24 mouse cellular contexts compared by ENCODE assay signal in genomic region chr9:51978545-51979259, GRCm38 (mm10). TPM values are rescaled to one million over a fixed set of nuclear protein-coding genes. Genes with fewer than 3 reads are reported as not detected.
A peak's percentile ranks its signal among the peaks of the same experiment; 100 is the strongest.
DNase-seq lines count a peak whose midpoint lies in the region; ATAC-seq and TF ChIP-seq lines count a peak whose summit lies in the region.
"Had no signal": no experiment of that assay in that cellular context is flagged by ENCODE, and none has a peak within 500 bp of the region (broad histone marks: within the 10 kb centered on the region; RNA-seq: fewer than 3 reads in every experiment).

No protein-coding gene starts in this region.

- 85% methylated on average over 6 of the region's 6 CpGs for WGBS in forebrain, embryonic 15.5 days
- 83% methylated on average over 6 of the region's 6 CpGs for WGBS in forebrain, postnatal 0 days

- no peak overlapping the region for H3K4me2 ChIP-seq in forebrain, embryonic 15.5 days (replicated peaks)
- no peak overlapping the region for H3K4me2 ChIP-seq in forebrain, postnatal 0 days (ENCODE audit: low read depth)
- H3K4me2 ChIP-seq: hindbrain, embryonic 13.5 days; midbrain, embryonic 15.5 days; neural tube, embryonic 15.5 days; stomach, embryonic 15.5 days had no signal

- DNase-seq in forebrain, postnatal 0 days, result no peak
- DNase-seq in 416B (ENCODE audit: low read depth), result peak; percentile 33
- no peak for DNase-seq in kidney, postnatal 36 days
- DNase-seq in heart, postnatal 14 days, result no peak
- no peak for DNase-seq in right cerebral cortex, adult 2 months (ENCODE audit: low spot score in 2 of 2)
- DNase-seq: cerebellum, adult 8-10 months; gastrocnemius, postnatal 36 days; heart, postnatal 10 days; right cerebral cortex, postnatal 14 days; thymus, adult 2 months had no signal

- intact Hi-C loops in heart, postnatal 14 days (cut with DNase I), result loop anchor here (5.0 kb wide), 1 partner anchor 309 kb away; no protein-coding TSS in a partner anchor

- H3K27ac ChIP-seq in forebrain, embryonic 15.5 days (replicated peaks), result no peak overlapping the region
- no peak overlapping the region for H3K27ac ChIP-seq in forebrain, postnatal 0 days (ENCODE audit: low read depth, low read length)
- H3K27ac ChIP-seq in ES-Bruce4 (ENCODE audit: insufficient read depth, low read length), result peak overlapping the region; percentile 77
- H3K27ac ChIP-seq: heart, embryonic 10.5 days; hindbrain, embryonic 13.5 days; layer of hippocampus, adult 2 months; limb, embryonic 10.5 days; liver, embryonic 14.5 days; midbrain, embryonic 15.5 days; neural tube, embryonic 15.5 days; stomach, embryonic 15.5 days had no signal

- no peaks in the 10 kb centered on the region for H3K9me3 ChIP-seq in forebrain, embryonic 15.5 days
- no peaks in the 10 kb centered on the region for H3K9me3 ChIP-seq in forebrain, postnatal 0 days (ENCODE audit: low read length)
- no peaks in the 10 kb centered on the region for H3K9me3 ChIP-seq in ES-Bruce4 (replicated peaks; ENCODE audit: control insufficient read depth, insufficient read depth, low read length, poor library complexity, severe bottlenecking)
- H3K9me3 ChIP-seq: heart, embryonic 10.5 days; hindbrain, embryonic 13.5 days; limb, embryonic 10.5 days; midbrain, embryonic 15.5 days; neural tube, embryonic 15.5 days; stomach, embryonic 15.5 days had no signal

- H3K4me1 ChIP-seq in forebrain, embryonic 15.5 days, result no peaks in the 10 kb centered on the region
- no peaks in the 10 kb centered on the region for H3K4me1 ChIP-seq in forebrain, postnatal 0 days (ENCODE audit: insufficient read depth)
- no peaks in the 10 kb centered on the region for H3K4me1 ChIP-seq in ES-Bruce4 (ENCODE audit: control insufficient read depth, insufficient read depth, low read length)
- H3K4me1 ChIP-seq: hindbrain, embryonic 13.5 days; limb, embryonic 10.5 days; midbrain, embryonic 15.5 days; neural tube, embryonic 15.5 days; stomach, embryonic 15.5 days had no signal

- peak; percentile 57; the same call in 1 of the 2 replicates for ATAC-seq in forebrain, embryonic 15.5 days (replicated peaks)
- ATAC-seq in forebrain, postnatal 0 days, result no peak
- peak; percentile 29; the same call in 1 of the 2 replicates for ATAC-seq in common myeloid progenitor, adult 5-6 weeks (replicated peaks; ENCODE audit: low read depth, poor library complexity, severe bottlenecking)
- ATAC-seq: forebrain, embryonic 16.5 days; midbrain, embryonic 15.5 days had no signal

- H3K9ac ChIP-seq in forebrain, embryonic 15.5 days (replicated peaks), result no peak overlapping the region
- H3K9ac ChIP-seq in forebrain, postnatal 0 days, result no peak overlapping the region
- no peak overlapping the region for H3K9ac ChIP-seq in ES-Bruce4 (ENCODE audit: low read depth, poor library complexity, severe bottlenecking)
- H3K9ac ChIP-seq: hindbrain, embryonic 13.5 days; liver, embryonic 14.5 days; midbrain, embryonic 15.5 days; neural tube, embryonic 15.5 days; stomach, embryonic 15.5 days had no signal

- no peaks in the 10 kb centered on the region for H3K36me3 ChIP-seq in forebrain, embryonic 15.5 days
- no peaks in the 10 kb centered on the region for H3K36me3 ChIP-seq in forebrain, postnatal 0 days (ENCODE audit: insufficient read depth)
- H3K36me3 ChIP-seq in ES-Bruce4 (ENCODE audit: control insufficient read depth, insufficient read depth, low read length, poor library complexity, severe bottlenecking), result no peaks in the 10 kb centered on the region
- H3K36me3 ChIP-seq: heart, embryonic 10.5 days; hindbrain, embryonic 13.5 days; limb, embryonic 10.5 days; midbrain, embryonic 15.5 days; neural tube, embryonic 15.5 days; stomach, embryonic 15.5 days had no signal

- TF ChIP-seq POLR2A in ES-Bruce4 (IDR thresholded peaks at IDR 0.05; ENCODE audit: insufficient read depth, low read length), result no peak

- no peak overlapping the region for H3K4me3 ChIP-seq in forebrain, embryonic 15.5 days
- no peak overlapping the region for H3K4me3 ChIP-seq in forebrain, postnatal 0 days (ENCODE audit: low read depth, low read length)
- no peak overlapping the region for H3K4me3 ChIP-seq in ES-Bruce4 (ENCODE audit: low read depth, low read length)
- H3K4me3 ChIP-seq: erythroblast, embryonic 14.5 days; heart, embryonic 10.5 days; hindbrain, embryonic 13.5 days; layer of hippocampus, adult 2 months; limb, embryonic 10.5 days; midbrain, embryonic 15.5 days; myocyte; neural tube, embryonic 15.5 days; stomach, embryonic 15.5 days had no signal

- no peak for TF ChIP-seq CTCF in forebrain, postnatal 0 days (IDR thresholded peaks at IDR 0.05; ENCODE audit: low read depth)
- no peak for TF ChIP-seq CTCF in ES-Bruce4 (IDR thresholded peaks at IDR 0.05; ENCODE audit: low read depth, low read length)

- H3K27me3 ChIP-seq in forebrain, embryonic 15.5 days, result no peaks in the 10 kb centered on the region
- H3K27me3 ChIP-seq in forebrain, postnatal 0 days (ENCODE audit: insufficient read depth, low read length), result no peaks in the 10 kb centered on the region
- H3K27me3 ChIP-seq in ES-Bruce4 (ENCODE audit: control insufficient read depth, insufficient read depth, low read length, poor library complexity, severe bottlenecking), result no peaks in the 10 kb centered on the region
- H3K27me3 ChIP-seq: hindbrain, embryonic 13.5 days; midbrain, embryonic 15.5 days; neural tube, embryonic 15.5 days; stomach, embryonic 15.5 days had no signal

- TF ChIP-seq EP300 in ES-Bruce4 (IDR thresholded peaks at IDR 0.05; ENCODE audit: insufficient read depth, low read depth, low read length), result no peak

RNA-seq across cellular contexts. Expression of gene Fdx1, which starts 15.3 kb away (rescaled TPM):
- 44.4 and 44.9 TPM in 2 replicates for polyA plus RNA-seq in forebrain, embryonic 15.5 days (2015; fragmentation: Nextera tagmentation; extraction: Ambion mirVana)
- total RNA-seq in forebrain, postnatal 0 days (2014; rRNA removed), result 22.8 and 23.0 TPM in 2 replicates
- polyA plus RNA-seq in forebrain, postnatal 0 days (2015; fragmentation: Nextera tagmentation; extraction: Ambion mirVana), result 45.2 and 52.2 TPM in 2 replicates
- polyA plus RNA-seq in ES-Bruce4 (2011; ENCODE audit: insufficient read depth, insufficient read length, low read depth, missing spikeins), result 16.1 and 17.0 TPM in 2 replicates
- 1.7 and 8.3 TPM in 2 replicates for total RNA-seq in common myeloid progenitor, adult 5-6 weeks (2017)
- 10 to 100 TPM; 98.1 to 99.2 TPM for total RNA-seq in heart, postnatal 14 days (2021)
